Mouse (Mus musculus): ENCODE measurements at regions not wholly inside any gene's neighbourhood (a gene's known extent, or its start where the extent isn't known, plus 50 kb on each side); places are given as distances from the start of the nearest gene placed in this dataset.

GRCm38 (mm10) chr9:69597472-69597871 is 144.1 kb downstream of the Anxa2 start:
- dilution Hi-C loops (cut with MboI; ENCODE audit: extremely low pct_ligation_motif_present, extremely low pct_unique_long_range_greater_than_20kb, low sequenced_read_pairs) = no loop called here
- no peaks in the 10 kb centered on the region for H3K4me1 ChIP-seq (ENCODE audit: control insufficient read depth in 1 of 2, insufficient read depth in 2 of 2)
- no peak overlapping the region for H3K4me3 ChIP-seq (replicated peaks in 1 of 3; ENCODE audit: low read depth in 2 of 3, low read length in 2 of 3, poor library complexity in 1 of 3)
- no peak overlapping the region for H3K4me2 ChIP-seq (ENCODE audit: insufficient read depth, low read depth, poor library complexity, severe bottlenecking)
- TF ChIP-seq E2F4 (IDR thresholded peaks at IDR 0.05; ENCODE audit: insufficient replicate concordance, low read depth, low read length) (no peak), POLR2A (IDR thresholded peaks at IDR 0.05; ENCODE audit: low read depth, low read length) (no peak), MAFK (IDR thresholded peaks at IDR 0.05; ENCODE audit: insufficient replicate concordance, low read length) (no peak), ZKSCAN1 (IDR thresholded peaks at IDR 0.05; ENCODE audit: borderline replicate concordance, low read depth, low read length) (no peak), NRF1 (IDR thresholded peaks at IDR 0.05; ENCODE audit: low read depth, low read length) (no peak), HCFC1 (IDR thresholded peaks at IDR 0.05; ENCODE audit: low read depth, low read length) (no peak), RCOR1 (conservative IDR thresholded peaks at IDR 0.05; ENCODE audit: low read depth, low read length) (no peak), CHD2 (IDR thresholded peaks at IDR 0.05; ENCODE audit: low read length) (no peak), USF2 (conservative IDR thresholded peaks at IDR 0.05; ENCODE audit: low read depth, low read length) (no peak), MXI1 (IDR thresholded peaks at IDR 0.05; ENCODE audit: low read depth, low read length) (no peak), MYC (IDR thresholded peaks at IDR 0.05; ENCODE audit: low read depth, low read length) (no peak), ZC3H11A (IDR thresholded peaks at IDR 0.05; ENCODE audit: low read depth, low read length) (no peak), GABPA (IDR thresholded peaks at IDR 0.05; ENCODE audit: insufficient replicate concordance, low read depth, low read length) (no peak), ZMIZ1 (IDR thresholded peaks at IDR 0.05; ENCODE audit: low read depth, low read length) (no peak), PAX5 (IDR thresholded peaks at IDR 0.05; ENCODE audit: low read length) (no peak), ETS1 (conservative IDR thresholded peaks at IDR 0.05; ENCODE audit: low read depth, low read length) (no peak), RAD21 (IDR thresholded peaks at IDR 0.05; ENCODE audit: low read depth, low read length) (no peak), CHD1 (IDR thresholded peaks at IDR 0.05; ENCODE audit: low read depth, low read length) (no peak)
- H3K9me3 ChIP-seq (replicated peaks; ENCODE audit: low read length) = no peaks in the 10 kb centered on the region
- no peaks in the 10 kb centered on the region for H3K27me3 ChIP-seq (replicated peaks)
- no peak overlapping the region for H3K9ac ChIP-seq (ENCODE audit: insufficient read depth, low read depth)
- no peaks in the 10 kb centered on the region for H3K79me2 ChIP-seq (replicated peaks; ENCODE audit: control insufficient read depth, extremely low read depth, insufficient read depth, poor library complexity, severe bottlenecking)
- no peak for DNase-seq (ENCODE audit: extremely low read depth)
- H3K36me3 ChIP-seq (replicated peaks in 1 of 2; ENCODE audit: control insufficient read depth in 1 of 2, insufficient read depth in 1 of 2, low read length in 1 of 2) = no peaks in the 10 kb centered on the region
- no peak overlapping the region for H3K27ac ChIP-seq (ENCODE audit: insufficient read depth, low read depth)
- in situ Hi-C loops (cut with MboI; ENCODE audit: low pct_ligation_motif_present, low pct_unique_long_range_greater_than_20kb, low sequenced_read_pairs) = no loop called here

DNA sequence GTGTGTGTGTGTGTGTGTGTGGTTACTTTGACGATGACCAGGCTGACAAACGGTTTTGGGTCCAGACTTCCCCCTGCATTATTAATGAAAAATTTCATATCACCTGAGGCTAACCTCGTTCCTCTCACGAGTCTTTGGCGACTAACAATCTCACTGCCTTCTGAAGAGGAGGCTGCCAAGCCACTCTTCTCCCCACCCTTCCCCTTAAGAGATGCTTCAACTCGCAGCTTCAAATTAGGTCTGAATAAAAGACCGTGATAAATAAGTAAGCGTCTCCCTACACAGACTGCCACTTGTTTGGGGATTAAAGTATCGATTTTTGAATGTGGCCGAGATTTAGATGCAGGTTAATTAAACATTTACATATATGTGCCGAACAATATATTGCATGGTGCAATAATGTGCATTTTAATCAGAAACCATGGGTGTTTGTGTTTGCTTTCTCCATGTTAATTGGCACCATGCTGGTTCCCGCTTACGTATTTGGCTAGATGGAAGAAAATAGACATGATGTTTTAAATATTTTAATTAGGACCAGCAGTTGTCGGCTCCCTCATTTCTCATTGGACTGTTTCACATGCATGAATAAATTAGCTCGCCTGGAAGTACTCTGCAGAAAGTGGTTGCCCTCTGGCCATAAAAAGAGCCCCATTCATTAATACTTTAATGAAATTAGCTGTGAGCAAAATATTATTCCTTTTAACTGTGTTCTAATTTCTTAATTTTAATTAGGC is 139.1 kb downstream of the Anxa2 start:
- no peak for DNase-seq (ENCODE audit: extremely low read depth)
- no peaks in the 10 kb centered on the region for H3K4me1 ChIP-seq (ENCODE audit: control insufficient read depth in 1 of 2, insufficient read depth in 2 of 2)
- no peaks in the 10 kb centered on the region for H3K27me3 ChIP-seq (replicated peaks)
- dilution Hi-C loops (cut with MboI; ENCODE audit: extremely low pct_ligation_motif_present, extremely low pct_unique_long_range_greater_than_20kb, low sequenced_read_pairs) = no loop called here
- H3K27ac ChIP-seq (ENCODE audit: insufficient read depth, low read depth) = no peak overlapping the region
- no peak overlapping the region for H3K4me3 ChIP-seq (replicated peaks in 1 of 3; ENCODE audit: low read depth in 2 of 3, low read length in 2 of 3, poor library complexity in 1 of 3)
- in situ Hi-C loops (cut with MboI; ENCODE audit: low pct_ligation_motif_present, low pct_unique_long_range_greater_than_20kb, low sequenced_read_pairs) = no loop called here
- H3K79me2 ChIP-seq (replicated peaks; ENCODE audit: control insufficient read depth, extremely low read depth, insufficient read depth, poor library complexity, severe bottlenecking) = no peaks in the 10 kb centered on the region
- no peaks in the 10 kb centered on the region for H3K36me3 ChIP-seq (replicated peaks in 1 of 2; ENCODE audit: control insufficient read depth in 1 of 2, insufficient read depth in 1 of 2, low read length in 1 of 2)
- TF ChIP-seq MEF2A (IDR thresholded peaks at IDR 0.05; ENCODE audit: borderline replicate concordance, low read depth, low read length) (no peak), ZNF384 (IDR thresholded peaks at IDR 0.05; ENCODE audit: low read depth, low read length) (no peak)
- H3K9me3 ChIP-seq (replicated peaks; ENCODE audit: low read length) = no peaks in the 10 kb centered on the region
- H3K9ac ChIP-seq (ENCODE audit: insufficient read depth, low read depth) = no peak overlapping the region
- H3K4me2 ChIP-seq (ENCODE audit: insufficient read depth, low read depth, poor library complexity, severe bottlenecking) = no peak overlapping the region

All from CH12.LX (cell line).